Mouse (Mus musculus) kidney, adult 2 months (tissue): ENCODE data around the gene Slain2.

Source experiments
- CTCF ChIP-seq: fragments of 200-500 bp; conservative IDR thresholded peaks from 2 replicates; pipeline ENCODE4 v1.5.1; 2011; ENCODE audit warnings: low read depth, mild to moderate bottlenecking, control low read depth, low read length, moderate library complexity, mixed read lengths; ENCODE audit not compliant: insufficient read depth, insufficient read length
- POLR2A ChIP-seq: fragments of 200-500 bp; IDR thresholded peaks from one replicate; pipeline ENCODE4 v1.6.1; 2011; ENCODE audit warnings: low read depth, low read length, control low read depth

GRCm38 (mm10) chr5:72972934-72973333 is 58.8 kb downstream of the Slain2 start:
- TF ChIP-seq POLR2A (no peak), CTCF (0 out of 2 replicates have a peak, but pooled peaks have one; percentile 20)
